Comparison of ENCODE assay signal across 9 mouse cellular contexts in the genomic region with DNA sequence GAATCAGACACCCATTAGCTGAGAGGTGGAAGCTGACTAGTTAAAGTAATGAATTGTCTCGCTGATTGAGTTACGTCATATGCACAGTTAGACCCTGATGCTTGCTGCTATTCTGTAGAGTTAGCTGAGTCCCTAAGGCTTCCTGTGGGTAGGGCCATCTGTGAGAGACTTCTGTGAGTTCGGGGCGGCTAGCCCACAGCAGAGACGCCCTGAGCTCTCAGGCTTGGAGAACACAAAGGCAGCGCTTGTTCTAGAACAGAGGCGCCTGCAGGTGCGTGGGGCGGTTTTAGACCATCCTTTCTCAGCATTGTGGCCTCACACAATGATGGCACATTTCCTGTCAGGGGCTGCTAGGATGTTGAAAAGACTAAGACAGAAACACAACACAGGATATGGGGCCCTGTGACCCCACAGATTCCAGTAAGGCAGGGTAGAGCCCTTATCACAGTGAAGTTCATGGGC.
A peak's percentile ranks its signal among the peaks of the same experiment; 100 is the strongest.
DNase-seq lines count a peak whose midpoint lies in the region; ATAC-seq and TF ChIP-seq lines count a peak whose summit lies in the region.
"Had no signal": no experiment of that assay in that cellular context is flagged by ENCODE, and none has a peak within 500 bp of the region (broad histone marks: within the 10 kb centered on the region; RNA-seq: fewer than 3 reads in every experiment).

No protein-coding gene starts in this region.

- no peaks in the 10 kb centered on the region for H3K9me3 ChIP-seq in forebrain, embryonic 10.5 days
- H3K9me3 ChIP-seq in forebrain, embryonic 12.5 days, result no peaks in the 10 kb centered on the region
- H3K9me3 ChIP-seq in liver, postnatal 0 days (ENCODE audit: low read length), result no peaks in the 10 kb centered on the region
- no peaks in the 10 kb centered on the region for H3K9me3 ChIP-seq in liver, embryonic 11.5 days (ENCODE audit: control insufficient read depth, low read length)

- no peak for TF ChIP-seq CTCF in liver, postnatal 0 days (IDR thresholded peaks at IDR 0.05; ENCODE audit: low read depth)

- no peaks in the 10 kb centered on the region; the same call in 1 of the 2 replicates for H3K27me3 ChIP-seq in forebrain, embryonic 10.5 days (ENCODE audit: poor library complexity, severe bottlenecking)
- no peaks in the 10 kb centered on the region for H3K27me3 ChIP-seq in forebrain, embryonic 12.5 days
- no peaks in the 10 kb centered on the region for H3K27me3 ChIP-seq in liver, postnatal 0 days (ENCODE audit: insufficient read depth, low read length)
- no peaks in the 10 kb centered on the region for H3K27me3 ChIP-seq in liver, embryonic 11.5 days (replicated peaks; ENCODE audit: control insufficient read depth, insufficient read depth, low read length)

- no peak overlapping the region for H3K9ac ChIP-seq in forebrain, embryonic 12.5 days
- H3K9ac ChIP-seq in liver, postnatal 0 days (replicated peaks), result no peak overlapping the region
- H3K9ac ChIP-seq in liver, embryonic 11.5 days (ENCODE audit: low read depth, low read length), result no peak overlapping the region

- peaks cover 53% of the 10 kb centered on the region for H3K4me1 ChIP-seq in forebrain, embryonic 10.5 days
- peaks cover 34% of the 10 kb centered on the region for H3K4me1 ChIP-seq in forebrain, embryonic 12.5 days
- H3K4me1 ChIP-seq in liver, postnatal 0 days (ENCODE audit: insufficient read depth), result peaks cover 24% of the 10 kb centered on the region
- no peaks in the 10 kb centered on the region for H3K4me1 ChIP-seq in liver, embryonic 11.5 days (replicated peaks; ENCODE audit: control insufficient read depth, insufficient read depth, low read length)

- H3K4me3 ChIP-seq in forebrain, embryonic 10.5 days, result no peak overlapping the region
- no peak overlapping the region for H3K4me3 ChIP-seq in forebrain, embryonic 12.5 days (replicated peaks)
- H3K4me3 ChIP-seq in liver, postnatal 0 days (ENCODE audit: low read depth, low read length), result no peak overlapping the region
- H3K4me3 ChIP-seq in liver, embryonic 11.5 days (ENCODE audit: low read depth, low read length), result no peak overlapping the region

- H3K4me2 ChIP-seq in forebrain, embryonic 12.5 days, result no peak overlapping the region
- H3K4me2 ChIP-seq in liver, postnatal 0 days (ENCODE audit: low read depth, low read length), result peak overlapping the region; percentile 48
- H3K4me2 ChIP-seq in liver, embryonic 11.5 days, result no peak overlapping the region

- TF ChIP-seq EP300 in liver, postnatal 0 days (IDR thresholded peaks at IDR 0.05; ENCODE audit: low read depth), result no peak

- no peak for ATAC-seq in forebrain, embryonic 12.5 days (ENCODE audit: low FRiP score)
- peak; percentile 62 for ATAC-seq in liver, postnatal 0 days
- no peak for ATAC-seq in liver, embryonic 11.5 days (replicated peaks; ENCODE audit: low FRiP score)
- ATAC-seq in monocyte, adult 5-6 weeks (replicated peaks; ENCODE audit: insufficient number of reproducible peaks, low FRiP score, low TSS enrichment, poor library complexity, severe bottlenecking), result no peak; the same call in 1 of the 2 replicates

- 82% methylated on average over 9 of the region's 9 CpGs for WGBS in forebrain, embryonic 10.5 days
- WGBS in forebrain, embryonic 12.5 days, result 84% methylated on average over 9 of the region's 9 CpGs
- WGBS in liver, postnatal 0 days (ENCODE audit: insufficient replicate concordance), result 33% methylated on average over 9 of the region's 9 CpGs
- WGBS in liver, embryonic 11.5 days, result 67% methylated on average over 9 of the region's 9 CpGs

- DNase-seq in forebrain, embryonic 10.5 days (ENCODE audit: extremely low spot score, low spot score), result no peak
- DNase-seq in liver, postnatal 0 days, result peak; percentile 35
- DNase-seq in liver, embryonic 11.5 days (ENCODE audit: low spot score), result no peak
- DNase-seq in lung, postnatal 4 days, result peak; percentile 34 to 58
- DNase-seq in thymus, postnatal 14 days, result peak; percentile 93
- no peak for DNase-seq in urinary bladder, adult 2 months (ENCODE audit: low spot score)
- DNase-seq: cerebellum, adult 9-11 months had no signal

- peaks cover 5% of the 10 kb centered on the region; the same call in 1 of the 2 replicates for H3K36me3 ChIP-seq in forebrain, embryonic 10.5 days (replicated peaks)
- H3K36me3 ChIP-seq in forebrain, embryonic 12.5 days (replicated peaks), result 0 out of 2 replicates have a peak, but pooled peaks cover 3% of the 10 kb centered on the region
- H3K36me3 ChIP-seq in liver, postnatal 0 days (replicated peaks; ENCODE audit: insufficient read depth, low read length), result no peaks in the 10 kb centered on the region
- no peaks in the 10 kb centered on the region for H3K36me3 ChIP-seq in liver, embryonic 11.5 days (ENCODE audit: control insufficient read depth, insufficient read depth, low read length)

- H3K27ac ChIP-seq in forebrain, embryonic 10.5 days, result 0 out of 2 replicates have a peak overlapping the region, but pooled peaks have one; percentile 31
- no peak overlapping the region for H3K27ac ChIP-seq in forebrain, embryonic 12.5 days
- peak overlapping the region; percentile 76 for H3K27ac ChIP-seq in liver, postnatal 0 days (ENCODE audit: low read depth)
- H3K27ac ChIP-seq in liver, embryonic 11.5 days (ENCODE audit: low read depth, low read length), result no peak overlapping the region

Comparison
In these comparisons a context has a peak if more than half of its experiments do, and no peak if none do; other contexts are left out.
1. DNase-seq: peak in liver, postnatal 0 days (single experiment), lung, postnatal 4 days (2 of 2) and thymus, postnatal 14 days (single experiment); none in forebrain, embryonic 10.5 days (single experiment), liver, embryonic 11.5 days (single experiment) and urinary bladder, adult 2 months (single experiment).
2. H3K27ac ChIP-seq: peak in forebrain, embryonic 10.5 days (single experiment) and liver, postnatal 0 days (single experiment); none in forebrain, embryonic 12.5 days (single experiment) and liver, embryonic 11.5 days (single experiment).